Mouse (Mus musculus): Measurements from ENCODE around the gene Hrk. TPM values are rescaled to one million over a fixed set of nuclear protein-coding genes. Genes with fewer than 3 reads are reported as not detected.

Hrk gene
- polyA plus RNA-seq, 1 experiment from 2014 or later = 3.5 TPM

DNA sequence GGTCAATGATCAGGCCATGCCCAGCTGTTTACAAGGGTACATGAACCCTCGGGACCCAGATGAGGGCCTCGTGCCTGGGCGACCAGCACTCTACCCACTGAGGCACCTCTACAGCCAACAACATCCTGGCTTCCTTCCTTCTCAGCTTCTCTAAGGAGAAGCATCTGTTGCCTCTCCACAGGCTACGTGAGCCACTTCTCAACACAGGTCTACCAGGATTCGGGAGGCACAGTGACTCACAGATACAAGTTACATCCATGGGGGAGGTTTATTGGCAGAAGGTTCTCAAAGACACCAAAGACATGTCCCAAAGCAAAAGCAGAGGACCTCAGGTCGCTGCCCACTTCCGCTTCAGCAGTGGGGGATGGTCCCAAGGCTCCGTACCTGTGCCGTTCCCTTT lies 26.0 kb downstream of the Hrk start:
- Histone ChIP-seq H3K4me2 (ENCODE audit: low read depth, low read length) (no peak overlapping the region), H3K9me3 (ENCODE audit: control insufficient read depth, low read length) (no peaks in the 10 kb centered on the region), H3K27me3 (ENCODE audit: control insufficient read depth, insufficient read depth, low read length) (no peaks in the 10 kb centered on the region), H3K4me1 (ENCODE audit: control insufficient read depth, insufficient read depth, low read length) (no peaks in the 10 kb centered on the region), H3K27ac (ENCODE audit: low read depth, low read length) (no peak overlapping the region), H3K36me3 (ENCODE audit: control insufficient read depth, insufficient read depth, low read length) (no peaks in the 10 kb centered on the region), H3K9ac (replicated peaks; ENCODE audit: low read depth, low read length) (no peak overlapping the region), H3K4me3 (ENCODE audit: low read depth, low read length) (no peak overlapping the region)
- ATAC-seq (ENCODE audit: low read depth) = no peak
- 92% methylated on average over 9 of the region's 9 CpGs for WGBS

DNA sequence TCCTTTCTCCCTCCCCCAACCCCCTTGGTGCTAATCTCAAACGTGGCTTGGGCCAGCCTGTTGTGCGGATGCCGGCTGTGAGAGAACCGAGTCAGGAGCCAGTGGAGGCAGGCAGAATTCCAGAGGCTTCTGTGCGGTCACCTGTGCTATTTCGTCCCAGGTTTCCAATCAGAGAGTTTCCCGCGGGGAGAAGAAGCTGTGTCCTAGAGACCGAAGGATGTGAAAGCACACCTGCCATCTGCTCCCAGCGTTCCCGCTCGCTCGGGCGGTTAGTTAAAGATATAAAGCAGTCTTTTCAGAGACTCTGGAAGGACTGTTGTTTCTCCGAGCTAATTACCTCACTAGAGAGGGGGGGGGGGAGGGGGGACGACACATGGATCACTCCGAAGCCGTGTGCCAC lies 27.8 kb downstream of the Hrk start:
- H3K4me2 ChIP-seq (ENCODE audit: low read depth, low read length) = no peak overlapping the region
- no peaks in the 10 kb centered on the region for H3K36me3 ChIP-seq (ENCODE audit: control insufficient read depth, insufficient read depth, low read length)
- H3K9ac ChIP-seq (replicated peaks; ENCODE audit: low read depth, low read length) = no peak overlapping the region
- no peak overlapping the region for H3K4me3 ChIP-seq (ENCODE audit: low read depth, low read length)
- H3K9me3 ChIP-seq (ENCODE audit: control insufficient read depth, low read length) = no peaks in the 10 kb centered on the region
- no peaks in the 10 kb centered on the region for H3K4me1 ChIP-seq (ENCODE audit: control insufficient read depth, insufficient read depth, low read length)
- no peak overlapping the region for H3K27ac ChIP-seq (ENCODE audit: low read depth, low read length)
- ATAC-seq (ENCODE audit: low read depth) = no peak
- no peaks in the 10 kb centered on the region for H3K27me3 ChIP-seq (ENCODE audit: control insufficient read depth, insufficient read depth, low read length)
- WGBS = 16% methylated on average over 18 of the region's 18 CpGs

DNA sequence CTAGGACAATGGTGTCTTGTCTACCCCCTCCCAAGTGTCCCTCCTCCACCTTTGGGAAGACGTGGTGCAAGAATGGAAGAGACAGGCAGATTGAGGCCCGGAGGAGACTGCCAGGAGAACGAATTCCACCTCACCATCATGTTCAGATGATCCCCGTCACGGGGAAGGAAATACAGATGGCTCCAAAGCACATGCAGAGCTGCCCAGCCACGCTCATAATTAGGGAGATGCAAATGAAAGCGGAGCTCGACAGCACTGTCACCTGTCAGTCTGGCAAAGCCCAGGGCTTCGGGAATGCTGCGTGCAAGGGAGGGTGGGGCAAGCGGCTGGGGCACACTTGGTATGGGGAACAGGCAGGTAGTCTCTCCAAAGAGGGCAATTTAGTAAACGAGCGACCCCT lies 33.0 kb downstream of the Hrk start:
- no peaks in the 10 kb centered on the region for H3K36me3 ChIP-seq (ENCODE audit: control insufficient read depth, insufficient read depth, low read length)
- ATAC-seq (ENCODE audit: low read depth) = no peak
- H3K9me3 ChIP-seq (ENCODE audit: control insufficient read depth, low read length) = no peaks in the 10 kb centered on the region
- H3K4me3 ChIP-seq (ENCODE audit: low read depth, low read length) = no peak overlapping the region
- no peaks in the 10 kb centered on the region for H3K27me3 ChIP-seq (ENCODE audit: control insufficient read depth, insufficient read depth, low read length)
- H3K4me2 ChIP-seq (ENCODE audit: low read depth, low read length) = no peak overlapping the region
- H3K9ac ChIP-seq (replicated peaks; ENCODE audit: low read depth, low read length) = no peak overlapping the region
- no peaks in the 10 kb centered on the region for H3K4me1 ChIP-seq (ENCODE audit: control insufficient read depth, insufficient read depth, low read length)
- 77% methylated on average over 13 of the region's 13 CpGs for WGBS
- H3K27ac ChIP-seq (ENCODE audit: low read depth, low read length) = no peak overlapping the region

DNA sequence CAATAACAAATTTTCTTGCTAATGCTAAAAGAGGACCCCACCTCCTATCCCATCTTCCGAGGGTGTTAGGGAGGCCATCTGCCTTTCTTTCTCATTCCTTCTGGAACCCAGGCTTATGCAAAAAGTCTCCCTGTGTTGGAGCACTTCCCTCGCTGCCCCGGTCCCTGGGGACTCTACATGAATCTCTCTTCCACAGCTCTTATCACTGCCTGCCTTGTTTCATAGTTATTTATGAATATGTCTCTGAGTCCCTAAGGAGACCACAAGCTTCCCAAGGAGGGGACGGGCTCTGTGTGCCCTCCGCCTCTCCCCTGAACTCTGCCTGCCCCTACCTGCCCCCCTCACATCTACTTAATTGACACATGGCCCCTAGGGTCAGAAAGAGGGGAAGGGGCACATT lies 35.2 kb downstream of the Hrk start:
- no peaks in the 10 kb centered on the region for H3K4me1 ChIP-seq (ENCODE audit: control insufficient read depth, insufficient read depth, low read length)
- H3K36me3 ChIP-seq (ENCODE audit: control insufficient read depth, insufficient read depth, low read length) = no peaks in the 10 kb centered on the region
- WGBS = 55% methylated on average over 5 of the region's 5 CpGs

DNA sequence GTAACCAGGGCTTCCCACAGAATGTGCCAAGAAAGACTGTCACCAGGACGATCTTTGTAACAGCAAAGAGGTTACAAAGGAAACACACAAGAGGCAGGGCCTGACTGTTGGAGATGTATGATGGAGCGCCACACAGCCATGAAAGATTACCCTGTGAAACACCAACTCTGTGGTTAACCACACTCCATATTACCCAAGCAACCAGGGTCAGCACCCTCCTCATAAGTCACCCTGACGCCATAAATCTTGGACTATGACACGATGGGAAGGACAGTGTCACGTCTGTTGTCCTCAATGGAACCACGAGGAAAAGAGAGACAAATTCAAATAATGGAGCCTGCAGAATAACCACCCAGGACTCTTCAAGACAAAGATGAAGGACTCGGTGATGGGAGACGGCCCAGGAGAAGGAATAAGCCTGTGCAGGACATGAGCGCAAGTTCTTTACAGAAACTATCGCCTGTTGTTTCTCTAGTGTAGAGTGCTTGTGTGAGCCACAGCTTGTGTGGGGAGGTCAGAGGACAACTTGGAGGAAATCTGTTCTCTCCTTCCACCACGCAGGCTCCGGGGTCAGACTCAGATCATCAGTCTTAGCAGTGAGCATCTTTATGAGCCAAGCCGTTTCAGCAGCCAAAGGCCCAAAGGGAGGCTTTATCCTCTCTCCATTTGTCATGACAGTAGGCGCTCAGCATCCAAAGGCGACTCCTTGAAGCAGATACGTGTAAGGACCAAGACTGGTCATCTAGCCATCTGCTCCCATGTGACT lies 40.4 kb downstream of the Hrk start:
- no peaks in the 10 kb centered on the region for H3K27me3 ChIP-seq (ENCODE audit: control insufficient read depth, insufficient read depth, low read length)
- H3K36me3 ChIP-seq (ENCODE audit: control insufficient read depth, insufficient read depth, low read length) = no peaks in the 10 kb centered on the region
- H3K4me1 ChIP-seq (ENCODE audit: control insufficient read depth, insufficient read depth, low read length) = 0 out of 2 replicates have a peak, but pooled peaks cover 4% of the 10 kb centered on the region
- H3K4me2 ChIP-seq (ENCODE audit: low read depth, low read length) = no peak overlapping the region
- no peak overlapping the region for H3K27ac ChIP-seq (ENCODE audit: low read depth, low read length)
- WGBS = 32% methylated on average over 16 of the region's 16 CpGs
- no peak for ATAC-seq (ENCODE audit: low read depth)
- H3K4me3 ChIP-seq (ENCODE audit: low read depth, low read length) = no peak overlapping the region
- no peak overlapping the region for H3K9ac ChIP-seq (replicated peaks; ENCODE audit: low read depth, low read length)
- no peaks in the 10 kb centered on the region for H3K9me3 ChIP-seq (ENCODE audit: control insufficient read depth, low read length)

More for the DNA sequence above, 35.2 kb downstream of the Hrk start:
- H3K27ac ChIP-seq (ENCODE audit: low read depth, low read length) = no peak overlapping the region
- H3K9me3 ChIP-seq (ENCODE audit: control insufficient read depth, low read length) = no peaks in the 10 kb centered on the region
- no peak for ATAC-seq (ENCODE audit: low read depth)
- H3K4me2 ChIP-seq (ENCODE audit: low read depth, low read length) = no peak overlapping the region
- no peaks in the 10 kb centered on the region for H3K27me3 ChIP-seq (ENCODE audit: control insufficient read depth, insufficient read depth, low read length)
- no peak overlapping the region for H3K4me3 ChIP-seq (ENCODE audit: low read depth, low read length)
- no peak overlapping the region for H3K9ac ChIP-seq (replicated peaks; ENCODE audit: low read depth, low read length)

DNA sequence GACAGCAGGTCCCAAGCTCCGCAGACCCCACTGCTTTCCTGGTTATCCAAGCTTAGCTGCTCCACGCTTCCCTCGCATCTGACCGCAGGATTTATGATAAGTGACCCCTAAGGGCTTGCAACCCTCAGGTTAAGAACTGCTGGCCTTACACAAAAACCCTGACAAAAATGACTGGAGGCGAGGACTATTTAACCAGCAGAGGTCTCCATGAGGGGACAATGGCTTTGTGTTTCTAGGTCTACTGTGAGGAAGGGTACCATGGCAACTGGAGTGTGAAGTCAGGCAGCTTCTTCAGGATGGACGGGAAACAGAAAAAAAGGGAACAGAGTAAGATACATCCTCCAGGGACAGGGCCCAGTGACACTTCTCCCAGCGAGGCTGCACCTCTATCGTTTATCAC lies 41.4 kb downstream of the Hrk start:
- no peak overlapping the region for H3K27ac ChIP-seq (ENCODE audit: low read depth, low read length)

DNA sequence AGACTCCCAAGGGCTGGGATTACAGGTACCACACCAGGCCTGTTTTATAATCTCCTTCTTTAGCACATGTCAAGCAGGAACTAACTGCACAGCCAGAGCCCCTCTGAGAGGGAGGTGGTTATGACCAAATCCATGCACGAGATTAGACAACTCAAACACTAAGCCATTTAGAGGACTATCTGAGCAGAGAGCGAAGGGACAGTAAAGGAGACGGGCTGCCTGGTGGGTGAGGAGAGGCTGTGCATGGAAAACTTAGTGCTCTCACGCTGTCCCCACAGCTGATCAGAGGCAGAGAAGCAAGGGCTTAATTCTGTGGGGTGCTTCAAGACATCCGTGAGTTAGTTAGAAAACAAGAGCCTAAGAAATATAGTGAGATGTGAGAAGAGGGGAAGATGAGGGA lies 49.6 kb downstream of the Hrk start:
- H3K9me3 ChIP-seq (ENCODE audit: control insufficient read depth, low read length) = no peaks in the 10 kb centered on the region
- H3K27ac ChIP-seq (ENCODE audit: low read depth, low read length) = no peak overlapping the region
- H3K4me3 ChIP-seq (ENCODE audit: low read depth, low read length) = peak overlapping the region; percentile 18
- peak; percentile 38; the same call in 1 of the 2 replicates for ATAC-seq (ENCODE audit: low read depth)
- WGBS = 24% methylated on average over 5 of the region's 5 CpGs
- H3K36me3 ChIP-seq (ENCODE audit: control insufficient read depth, insufficient read depth, low read length) = no peaks in the 10 kb centered on the region
- peak overlapping the region; percentile 46; the same call in 1 of the 2 replicates for H3K9ac ChIP-seq (replicated peaks; ENCODE audit: low read depth, low read length)
- H3K4me1 ChIP-seq (ENCODE audit: control insufficient read depth, insufficient read depth, low read length) = peaks cover 25% of the 10 kb centered on the region
- H3K27me3 ChIP-seq (ENCODE audit: control insufficient read depth, insufficient read depth, low read length) = no peaks in the 10 kb centered on the region
- H3K4me2 ChIP-seq (ENCODE audit: low read depth, low read length) = peak overlapping the region; percentile 55

More for the DNA sequence above, 41.4 kb downstream of the Hrk start:
- Histone ChIP-seq H3K9ac (replicated peaks; ENCODE audit: low read depth, low read length) (no peak overlapping the region), H3K9me3 (ENCODE audit: control insufficient read depth, low read length) (no peaks in the 10 kb centered on the region), H3K4me3 (ENCODE audit: low read depth, low read length) (no peak overlapping the region), H3K4me2 (ENCODE audit: low read depth, low read length) (no peak overlapping the region), H3K27me3 (ENCODE audit: control insufficient read depth, insufficient read depth, low read length) (no peaks in the 10 kb centered on the region), H3K36me3 (ENCODE audit: control insufficient read depth, insufficient read depth, low read length) (no peaks in the 10 kb centered on the region), H3K4me1 (ENCODE audit: control insufficient read depth, insufficient read depth, low read length) (0 out of 2 replicates have a peak, but pooled peaks cover 4% of the 10 kb centered on the region)
- WGBS = 15% methylated on average over 8 of the region's 8 CpGs
- ATAC-seq (ENCODE audit: low read depth) = no peak

DNA sequence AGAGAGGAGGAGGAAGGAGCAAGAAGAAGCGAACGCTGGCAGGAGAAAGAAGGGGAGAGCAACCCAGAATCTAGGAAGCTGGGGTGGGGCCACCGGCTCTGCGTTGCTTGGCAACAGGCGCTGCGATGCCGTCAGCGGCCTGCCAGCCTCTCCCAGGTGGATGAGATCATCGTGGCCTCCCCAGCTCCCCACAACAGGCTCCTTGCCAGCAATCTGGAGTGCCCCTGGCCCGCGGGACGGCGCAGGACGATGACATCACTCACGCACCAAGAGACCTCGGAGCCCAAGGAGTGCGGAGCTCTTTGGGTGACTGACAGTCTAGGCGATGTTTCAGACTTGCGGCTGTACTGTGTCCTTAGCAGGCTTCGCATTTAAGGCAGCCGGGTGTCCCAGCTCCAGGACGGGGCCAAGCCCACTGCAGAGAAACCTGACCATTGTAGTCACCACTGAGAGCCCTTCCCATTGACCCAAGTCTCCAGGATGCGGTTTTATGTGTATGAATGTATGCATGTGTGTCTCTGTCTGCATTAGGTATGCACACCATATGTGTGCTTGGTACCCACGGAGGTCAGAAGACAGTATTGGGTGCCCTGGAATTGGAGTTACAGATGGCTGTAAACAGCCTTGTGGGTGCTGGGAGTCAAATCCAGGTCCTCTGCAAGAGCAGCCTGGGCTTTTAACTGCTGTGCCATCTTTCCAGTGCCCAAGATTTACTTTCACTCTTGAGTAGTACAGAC lies 50.1 kb downstream of the Hrk start:
- Histone ChIP-seq H3K4me3 (ENCODE audit: low read depth, low read length) (peak overlapping the region; percentile 18), H3K4me2 (ENCODE audit: low read depth, low read length) (peak overlapping the region; percentile 55), H3K27ac (ENCODE audit: low read depth, low read length) (peak overlapping the region; percentile 48), H3K4me1 (ENCODE audit: control insufficient read depth, insufficient read depth, low read length) (peaks cover 25% of the 10 kb centered on the region), H3K9ac (replicated peaks; ENCODE audit: low read depth, low read length) (peak overlapping the region; percentile 46; the same call in 1 of the 2 replicates), H3K9me3 (ENCODE audit: control insufficient read depth, low read length) (no peaks in the 10 kb centered on the region), H3K36me3 (ENCODE audit: control insufficient read depth, insufficient read depth, low read length) (no peaks in the 10 kb centered on the region), H3K27me3 (ENCODE audit: control insufficient read depth, insufficient read depth, low read length) (no peaks in the 10 kb centered on the region)
- WGBS = 7% methylated on average over 24 of the region's 24 CpGs
- ATAC-seq (ENCODE audit: low read depth) = peak; percentile 80

DNA sequence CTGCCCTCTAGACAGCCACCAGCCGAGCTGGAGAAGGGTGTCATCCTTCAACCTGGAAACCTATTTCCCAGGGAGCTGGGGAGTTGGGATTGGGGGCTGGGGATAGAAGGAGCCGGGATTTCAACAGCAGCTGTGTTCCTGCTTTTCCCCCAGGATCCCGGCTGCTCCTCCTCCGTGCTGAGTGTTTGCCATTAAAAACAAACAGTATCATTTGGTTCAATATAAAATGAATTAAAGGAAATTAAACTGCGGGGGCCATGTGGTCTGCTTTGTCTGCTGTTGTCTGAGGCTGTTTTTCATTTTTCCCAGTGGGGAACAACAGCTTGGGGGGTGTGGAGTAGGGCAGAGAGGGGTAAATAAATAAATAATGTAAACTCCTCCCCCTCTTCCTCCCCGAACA lies 53.0 kb downstream of the Hrk start:
- no peak overlapping the region for H3K9ac ChIP-seq (replicated peaks; ENCODE audit: low read depth, low read length)
- no peaks in the 10 kb centered on the region for H3K27me3 ChIP-seq (ENCODE audit: control insufficient read depth, insufficient read depth, low read length)
- 0 out of 2 replicates have a peak, but pooled peaks have one; percentile 19 for ATAC-seq (ENCODE audit: low read depth)
- H3K9me3 ChIP-seq (ENCODE audit: control insufficient read depth, low read length) = no peaks in the 10 kb centered on the region
- peak overlapping the region; percentile 55 for H3K27ac ChIP-seq (ENCODE audit: low read depth, low read length)
- WGBS = 48% methylated on average over 6 of the region's 6 CpGs
- H3K4me2 ChIP-seq (ENCODE audit: low read depth, low read length) = no peak overlapping the region
- H3K36me3 ChIP-seq (ENCODE audit: control insufficient read depth, insufficient read depth, low read length) = no peaks in the 10 kb centered on the region
- no peak overlapping the region for H3K4me3 ChIP-seq (ENCODE audit: low read depth, low read length)
- H3K4me1 ChIP-seq (ENCODE audit: control insufficient read depth, insufficient read depth, low read length) = peaks cover 25% of the 10 kb centered on the region
